Mouse (Mus musculus) layer of hippocampus, adult 2 months (tissue): Measurements from ENCODE around the gene Eef1akmt2. TPM values are rescaled to one million over a fixed set of nuclear protein-coding genes. Genes with fewer than 3 reads are reported as not detected.
A peak's percentile ranks its signal among the peaks of the same experiment; 100 is the strongest.

Experiments used
- DNase-seq, 2 experiments: peaks; one replicate each; pipeline ENCODE4 v3.0.0; 2022; ENCODE audit warnings: low spot score in 2 of 2
- H3K27ac ChIP-seq: fragments of 200-600 bp; 2 replicates; pipeline ENCODE4 v1.8.1; 2022
- H3K4me3 ChIP-seq: fragments of 200-600 bp; 2 replicates; pipeline ENCODE4 v1.8.1; 2022; ENCODE audit warnings: mild to moderate bottlenecking
- CTCF ChIP-seq: fragments of 200-600 bp; conservative IDR thresholded peaks from 2 replicates; pipeline ENCODE4 v1.8.1; 2022; ENCODE audit warnings: antibody characterized with exemption, mild to moderate bottlenecking, moderate library complexity
- total RNA-seq, 2 experiments: library from RNA; stranded (reverse); gene quantifications; 2 replicates each; pipeline ENCODE4 v1.2.3; 2021

Gene Eef1akmt2
- total RNA-seq, 2 experiments from 2014 or later: 35.8 to 38.6 TPM

- Histone ChIP-seq H3K27ac (peak overlapping the region; percentile 93), H3K4me3 (peak overlapping the region; percentile 84)
- TF ChIP-seq CTCF: no peak
- peak in 1 of 2 experiments; percentile 52 for DNase-seq
Measured at GRCm38 (mm10) chr7:132812619-132813415, 39.7 kb downstream of the Eef1akmt2 start.

- DNase-seq: peak in 1 of 2 experiments; percentile 47
- peak; percentile 24; the same call in 1 of the 2 replicates for TF ChIP-seq CTCF
- H3K27ac ChIP-seq: peak overlapping the region; percentile 93
Measured at GRCm38 (mm10) chr7:132811716-132812618, 40.5 kb downstream of the Eef1akmt2 start.

GRCm38 (mm10) chr7:132810879-132811278, 41.6 kb downstream of the Eef1akmt2 start:
- H3K4me3 ChIP-seq: peak overlapping the region; percentile 84
- H3K27ac ChIP-seq: peak overlapping the region; percentile 93
- TF ChIP-seq CTCF: peak; percentile 96
- DNase-seq: peak; percentile 91 to 95

More at GRCm38 (mm10) chr7:132811716-132812618, 40.5 kb downstream of the Eef1akmt2 start:
- H3K4me3 ChIP-seq: peak overlapping the region; percentile 84

- no peak for TF ChIP-seq CTCF
- Histone ChIP-seq H3K4me3 (peak overlapping the region; percentile 84), H3K27ac (peak overlapping the region; percentile 93)
- DNase-seq: peak in 1 of 2 experiments; percentile 76
Measured at GRCm38 (mm10) chr7:132810368-132810767, 42.1 kb downstream of the Eef1akmt2 start.

GRCm38 (mm10) chr7:132809721-132810120, 42.8 kb downstream of the Eef1akmt2 start:
- no peak for DNase-seq
- Histone ChIP-seq H3K27ac (peak overlapping the region; percentile 93), H3K4me3 (peak overlapping the region; percentile 27; the same call in 1 of the 2 replicates)
- TF ChIP-seq CTCF: no peak

- no peak for DNase-seq
- peak overlapping the region; percentile 27; the same call in 1 of the 2 replicates for H3K4me3 ChIP-seq
- TF ChIP-seq CTCF: no peak
- peak overlapping the region; percentile 93 for H3K27ac ChIP-seq
Measured at GRCm38 (mm10) chr7:132808841-132809682, 43.4 kb downstream of the Eef1akmt2 start.

GRCm38 (mm10) chr7:132808051-132808796, 44.2 kb downstream of the Eef1akmt2 start:
- DNase-seq: no peak
- no peak for TF ChIP-seq CTCF
- Histone ChIP-seq H3K27ac (peak overlapping the region; percentile 93), H3K4me3 (no peak overlapping the region; the same call in 1 of the 2 replicates)

GRCm38 (mm10) chr7:132806926-132807857, 45.3 kb downstream of the Eef1akmt2 start:
- H3K27ac ChIP-seq: peak overlapping the region; percentile 92
- no peak overlapping the region for H3K4me3 ChIP-seq
- TF ChIP-seq CTCF: no peak
- DNase-seq: no peak

GRCm38 (mm10) chr7:132806286-132806685, 46.2 kb downstream of the Eef1akmt2 start:
- Histone ChIP-seq H3K4me3 (no peak overlapping the region; the same call in 1 of the 2 replicates), H3K27ac (peak overlapping the region; percentile 92)
- DNase-seq: no peak
- TF ChIP-seq CTCF: no peak

GRCm38 (mm10) chr7:132804951-132805350, 47.5 kb downstream of the Eef1akmt2 start:
- Histone ChIP-seq H3K4me3 (no peak overlapping the region), H3K27ac (peak overlapping the region; percentile 21; the same call in 1 of the 2 replicates)
- no peak for DNase-seq
- no peak for TF ChIP-seq CTCF
